Mouse (Mus musculus) lung, adult 2 months (tissue): ENCODE measurements around the gene Gm20696. TPM values are rescaled to one million over a fixed set of nuclear protein-coding genes. Genes with fewer than 3 reads are reported as not detected.

Source experiments
- DNase-seq: peaks from one replicate; pipeline ENCODE4 v3.0.0; 2022
- H3K4me1 ChIP-seq: fragments of 200-500 bp; 2 replicates; pipeline ENCODE4 v1.6.1; 2011; ENCODE audit warnings: low read length; ENCODE audit not compliant: control insufficient read depth, insufficient read depth
- H3K4me3 ChIP-seq: fragments of 200-500 bp; replicated peaks from 2 replicates; pipeline ENCODE3; 2011; ENCODE audit warnings: low read depth, mild to moderate bottlenecking, control low read depth, low read length; ENCODE audit errors: extremely low read depth
- CTCF ChIP-seq: fragments of 200-500 bp; IDR thresholded peaks from 2 replicates; pipeline ENCODE4 v1.5.1; 2011; ENCODE audit warnings: mild to moderate bottlenecking, low read length, control low read depth; ENCODE audit not compliant: insufficient read depth
- POLR2A ChIP-seq: fragments of 200-500 bp; IDR thresholded peaks from 2 replicates; pipeline ENCODE4 v1.6.1; 2011; ENCODE audit warnings: low read depth, mild to moderate bottlenecking, control low read depth, low read length, borderline replicate concordance; ENCODE audit errors: extremely low read depth
- WGBS: fragments of 180-500 bp; shearing (Covaris S2); methylation state at CpG from one replicate; pipeline ENCODE4 v1.1.7; 2018; 5-methylcytosine and 5-hydroxymethylcytosine counted together
- polyA plus RNA-seq: library from polyadenylated mRNA; depleted of rRNA; stranded (reverse); fragments of >200 nt; gene quantifications from 2 replicates; pipeline ENCODE4 v1.2.3, GENCODE M21; 2012

Gm20696 gene
- polyA plus RNA-seq, 1 experiment, result 1.4 TPM

- WGBS, result 86% methylated on average over 5 of the region's 5 CpGs
- no peak for TF ChIP-seq CTCF
- no peak for TF ChIP-seq POLR2A
- Histone ChIP-seq H3K4me1 (peaks cover 2% of the 10 kb centered on the region; the same call in 1 of the 2 replicates), H3K4me3 (no peak overlapping the region)
- DNase-seq, result no peak
Observed at GRCm38 (mm10) chr6:99249496-99250030, 417.0 kb downstream of the Gm20696 start.

GRCm38 (mm10) chr6:99248396-99248795, 418.2 kb downstream of the Gm20696 start:
- TF ChIP-seq POLR2A (no peak), CTCF (no peak)
- 66% methylated on average over 8 of the region's 8 CpGs for WGBS
- DNase-seq, result no peak
- Histone ChIP-seq H3K4me3 (no peak overlapping the region), H3K4me1 (peaks cover 2% of the 10 kb centered on the region; the same call in 1 of the 2 replicates)

DNA sequence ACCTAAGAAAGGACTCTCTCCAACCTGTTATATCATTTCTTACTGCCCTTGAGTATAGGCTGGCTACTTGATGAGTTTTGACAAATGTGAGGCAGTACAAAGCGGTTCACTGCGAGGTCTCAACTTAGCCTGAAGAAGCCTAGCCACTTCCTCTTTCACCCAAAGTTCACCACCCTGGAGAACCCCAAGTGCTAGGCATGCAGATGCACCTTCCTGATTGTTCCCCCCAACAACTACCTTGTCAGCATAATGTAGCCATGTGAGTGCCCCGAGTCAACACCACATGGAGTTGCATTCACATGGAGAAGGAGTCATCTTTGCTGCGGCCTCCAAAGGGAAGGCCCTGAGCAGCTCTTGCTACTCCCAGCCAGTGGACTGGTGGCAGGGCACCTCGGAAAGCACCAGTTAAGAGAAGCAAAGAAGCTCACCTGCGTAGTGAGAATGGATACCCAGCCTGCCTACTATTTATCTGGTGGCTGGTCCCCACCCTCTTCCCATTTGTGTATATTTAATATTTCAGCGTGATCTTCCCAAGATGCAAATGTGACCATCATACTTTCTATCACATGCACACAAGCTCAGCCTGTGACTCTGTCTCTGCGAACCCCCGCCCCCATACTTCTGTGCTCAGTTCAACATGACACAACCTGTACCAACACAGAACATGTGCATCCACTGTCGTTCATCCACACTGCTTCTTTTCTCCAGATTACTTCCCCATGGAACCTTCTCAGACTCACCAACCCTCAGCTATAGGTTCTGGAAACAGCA, 424.8 kb downstream of the Gm20696 start:
- no peak for TF ChIP-seq CTCF
- TF ChIP-seq POLR2A, result no peak
- Histone ChIP-seq H3K4me1 (peaks cover 2% of the 10 kb centered on the region; the same call in 1 of the 2 replicates), H3K4me3 (no peak overlapping the region)
- DNase-seq, result no peak
- WGBS, result 90% methylated on average over 10 of the region's 10 CpGs

DNA sequence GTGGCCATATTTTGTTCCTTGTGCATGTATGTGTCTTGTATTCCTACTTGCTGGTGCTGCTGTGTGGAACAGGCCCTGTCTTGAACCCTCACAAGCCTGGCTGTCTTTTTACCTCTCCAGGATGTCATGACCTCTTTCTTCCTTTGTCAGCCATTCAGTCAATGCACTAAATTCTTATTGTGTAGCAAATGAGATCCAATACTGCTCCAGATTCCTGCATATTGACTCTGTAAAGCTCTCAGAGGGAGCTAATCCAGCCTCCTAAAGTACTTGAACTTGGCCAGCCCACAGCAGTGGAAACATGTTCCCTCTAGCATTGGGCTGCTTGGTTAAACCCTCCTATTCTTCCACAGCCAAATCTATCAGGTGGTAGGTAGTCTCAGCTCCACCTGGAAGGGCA, 425.8 kb downstream of the Gm20696 start:
- DNase-seq, result no peak
- Histone ChIP-seq H3K4me1 (peaks cover 2% of the 10 kb centered on the region; the same call in 1 of the 2 replicates), H3K4me3 (no peak overlapping the region)
- TF ChIP-seq CTCF (no peak), POLR2A (no peak)

GRCm38 (mm10) chr6:99235588-99235987, 431.0 kb downstream of the Gm20696 start:
- no peak for TF ChIP-seq CTCF
- no peak for TF ChIP-seq POLR2A
- Histone ChIP-seq H3K4me1 (no peaks in the 10 kb centered on the region), H3K4me3 (no peak overlapping the region)
- 63% methylated on average over 8 of the region's 8 CpGs for WGBS
- no peak for DNase-seq

DNA sequence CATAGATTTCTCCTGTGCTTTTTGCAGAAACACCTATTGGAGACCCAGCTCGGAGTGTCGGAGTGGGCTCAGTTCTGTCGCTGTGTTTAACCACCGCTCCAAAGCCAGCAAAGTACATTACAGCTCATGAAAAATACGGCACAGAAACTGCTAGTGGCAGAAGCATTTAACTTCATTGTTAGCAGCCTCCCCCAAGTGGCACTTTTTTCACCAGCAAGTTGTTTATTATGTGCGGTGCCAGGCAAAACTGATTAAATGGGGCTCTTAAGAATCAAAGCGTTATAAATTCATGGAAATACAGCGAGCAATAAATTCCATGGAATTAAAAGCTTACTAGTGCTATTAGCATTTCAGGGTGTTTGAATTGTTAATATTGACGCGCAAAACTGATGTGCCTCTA, 433.2 kb downstream of the Gm20696 start:
- Histone ChIP-seq H3K4me3 (no peak overlapping the region), H3K4me1 (no peaks in the 10 kb centered on the region)
- TF ChIP-seq CTCF, result no peak
- TF ChIP-seq POLR2A, result no peak
- no peak for DNase-seq
- WGBS, result 91% methylated on average over 10 of the region's 10 CpGs

DNA sequence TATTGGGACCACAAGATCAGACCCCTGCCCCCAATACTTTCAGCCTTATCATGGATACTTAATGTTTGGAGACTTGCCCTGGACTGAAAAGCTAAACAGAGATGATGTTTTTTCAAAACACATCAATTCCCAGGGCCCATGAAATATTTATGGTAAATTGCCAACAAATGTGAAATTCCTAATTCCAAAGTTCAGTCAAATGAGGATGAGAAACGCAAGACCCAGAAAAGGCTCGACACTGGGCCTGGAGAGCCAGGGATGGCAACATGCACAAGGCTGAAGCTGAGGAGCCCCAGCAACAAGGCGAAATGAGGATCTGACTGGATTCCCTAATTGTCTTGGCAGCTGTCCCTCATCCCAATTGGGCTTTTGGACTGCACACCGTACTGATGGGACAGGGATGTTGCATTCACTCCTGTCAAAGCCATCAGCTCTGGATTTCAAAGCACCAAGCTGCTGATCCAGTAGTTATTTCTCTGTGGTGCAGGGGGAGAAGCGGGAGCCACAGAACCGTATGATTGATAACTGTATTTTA, 438.2 kb downstream of the Gm20696 start:
- no peak for TF ChIP-seq CTCF
- TF ChIP-seq POLR2A, result no peak
- no peak for DNase-seq
- H3K4me1 ChIP-seq, result no peaks in the 10 kb centered on the region
- H3K4me3 ChIP-seq, result no peak overlapping the region
- WGBS, result 71% methylated on average over 6 of the region's 6 CpGs

GRCm38 (mm10) chr6:99221147-99221546, 445.4 kb downstream of the Gm20696 start:
- no peak for DNase-seq
- Histone ChIP-seq H3K4me1 (no peaks in the 10 kb centered on the region; the same call in 1 of the 2 replicates), H3K4me3 (no peak overlapping the region)
- WGBS, result 81% methylated on average over 5 of the region's 5 CpGs
- TF ChIP-seq POLR2A, result no peak
- no peak for TF ChIP-seq CTCF

- 91% methylated on average over 3 of the region's 3 CpGs for WGBS
Observed at GRCm38 (mm10) chr6:99220472-99220871, 446.1 kb downstream of the Gm20696 start.

More at GRCm38 (mm10) chr6:99220472-99220871, 446.1 kb downstream of the Gm20696 start:
- TF ChIP-seq CTCF (no peak), POLR2A (no peak)
- H3K4me3 ChIP-seq, result no peak overlapping the region
- DNase-seq, result no peak
- H3K4me1 ChIP-seq, result no peaks in the 10 kb centered on the region; the same call in 1 of the 2 replicates
